Mouse (Mus musculus) layer of hippocampus, adult 18-20 months (tissue): ENCODE results near the gene Aqp2. TPM values are rescaled to one million over a fixed set of nuclear protein-coding genes. Genes with fewer than 3 reads are reported as not detected.

Experiments used
- DNase-seq, 2 experiments: peaks; one replicate each; pipeline ENCODE4 v3.0.0; 2022; ENCODE audit warnings: low spot score in 2 of 2
- long read RNA-seq: library from polyadenylated mRNA; stranded (forward); transcript quantifications from one replicate; pipeline ENCODE4 v2.0.0, GENCODE M21; 2021
- total RNA-seq, 2 experiments: library from RNA; stranded (reverse); gene quantifications; 2 replicates each; pipeline ENCODE4 v1.2.3; 2021

Aqp2 gene
- not detected for total RNA-seq
- long read RNA-seq = 0 reads

- DNase-seq = no peak
Measured at GRCm38 (mm10) chr15:99578802-99579485, at the start of gene Aqp2. Gene Aqp2, plus strand, starts transcription at chr15:99579055.

GRCm38 (mm10) chr15:99531146-99531545 is 47.7 kb upstream of the Aqp2 start:
- DNase-seq = no peak

GRCm38 (mm10) chr15:99532023-99532422 is 46.8 kb upstream of the Aqp2 start:
- DNase-seq = no peak

GRCm38 (mm10) chr15:99536889-99537862 is 41.7 kb upstream of the Aqp2 start:
- DNase-seq = no peak

- DNase-seq = no peak
Measured at GRCm38 (mm10) chr15:99539891-99540290, 39.0 kb upstream of the Aqp2 start.

- DNase-seq = no peak
Measured at GRCm38 (mm10) chr15:99544047-99544446, 34.8 kb upstream of the Aqp2 start.

- DNase-seq = no peak
Measured at GRCm38 (mm10) chr15:99546596-99546995, 32.3 kb upstream of the Aqp2 start.

- DNase-seq = no peak
Measured at GRCm38 (mm10) chr15:99547732-99548131, 31.1 kb upstream of the Aqp2 start.

GRCm38 (mm10) chr15:99549901-99550300 is 29.0 kb upstream of the Aqp2 start:
- no peak for DNase-seq

GRCm38 (mm10) chr15:99553767-99554166 is 25.1 kb upstream of the Aqp2 start:
- no peak for DNase-seq

GRCm38 (mm10) chr15:99558947-99559346 is 19.9 kb upstream of the Aqp2 start:
- no peak for DNase-seq

- no peak for DNase-seq
Measured at GRCm38 (mm10) chr15:99560246-99560645, 18.6 kb upstream of the Aqp2 start.

- DNase-seq = no peak
Measured at GRCm38 (mm10) chr15:99567371-99567770, 11.5 kb upstream of the Aqp2 start.

- no peak for DNase-seq
Measured at GRCm38 (mm10) chr15:99568682-99569081, 10.2 kb upstream of the Aqp2 start.

GRCm38 (mm10) chr15:99569123-99569522 is 9.7 kb upstream of the Aqp2 start:
- DNase-seq = peak in 1 of 2 experiments; percentile 9

- DNase-seq = no peak
Measured at GRCm38 (mm10) chr15:99583463-99584344, 4.8 kb downstream of the Aqp2 start.

GRCm38 (mm10) chr15:99584407-99585202 is 5.8 kb downstream of the Aqp2 start:
- DNase-seq = no peak

GRCm38 (mm10) chr15:99585741-99586140 is 6.9 kb downstream of the Aqp2 start:
- no peak for DNase-seq

GRCm38 (mm10) chr15:99586525-99586924 is 7.7 kb downstream of the Aqp2 start:
- no peak for DNase-seq

GRCm38 (mm10) chr15:99589237-99589636 is 10.4 kb downstream of the Aqp2 start:
- DNase-seq = no peak
